Mouse (Mus musculus) heart, adult 9 months (tissue): ENCODE results near the gene Olfr1154.

Experiments
- DNase-seq, 2 experiments: peaks; one replicate each; pipeline ENCODE4 v3.0.0; 2022; ENCODE audit warnings: low spot score in 2 of 2

Olfr1154 gene

GRCm38 (mm10) chr2:87905066-87905465 is at the start of gene Olfr1154:
Olfr1154 (minus strand) TSS chr2:87905166.
- DNase-seq: no peak

- DNase-seq: no peak
Measured at GRCm38 (mm10) chr2:87953000-87953399, 48.0 kb upstream of the Olfr1154 start, which contains the start of gene Olfr1156. Olfr1156 (minus strand) TSS chr2:87953100.

- DNase-seq: no peak
Measured at GRCm38 (mm10) chr2:87945037-87945436, 40.1 kb upstream of the Olfr1154 start, which contains the start of gene Olfr1155. Olfr1155 (minus strand) TSS chr2:87945137.

DNA sequence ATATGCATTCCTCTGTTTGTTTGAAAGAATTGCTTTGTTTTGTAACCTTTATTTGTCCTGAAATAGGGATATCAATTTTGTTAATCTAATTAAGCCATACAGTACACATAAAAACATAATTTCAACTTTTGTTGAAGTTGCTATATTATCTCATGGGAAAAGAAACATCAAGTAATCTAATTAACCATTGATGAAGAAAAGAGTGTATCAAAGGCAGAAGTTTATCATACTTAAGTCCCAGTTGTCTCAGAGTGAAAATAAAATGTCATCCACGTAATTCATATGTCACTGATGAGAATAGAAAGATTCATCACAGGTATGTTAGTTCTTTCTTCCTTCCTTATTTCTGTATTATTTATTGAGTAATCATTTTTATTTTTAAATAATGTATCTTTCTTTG is 10.3 kb downstream of the Olfr1154 start, which contains the start of gene Olfr1153:
Gene Olfr1153 (plus strand): TSS at position 301 of the 400 bp plus-strand sequence.
- DNase-seq: no peak

GRCm38 (mm10) chr2:87866192-87866591 is 38.8 kb downstream of the Olfr1154 start, which contains the start of gene Olfr1152:
Olfr1152 (plus strand) TSS chr2:87866492.
- DNase-seq: no peak

GRCm38 (mm10) chr2:87855562-87855961 is 49.4 kb downstream of the Olfr1154 start, which contains the start of gene Olfr1151:
Olfr1151 (plus strand) TSS chr2:87855862.
- DNase-seq: no peak
